ENCODE assay signal across 8 mouse cellular contexts in the genomic region with DNA sequence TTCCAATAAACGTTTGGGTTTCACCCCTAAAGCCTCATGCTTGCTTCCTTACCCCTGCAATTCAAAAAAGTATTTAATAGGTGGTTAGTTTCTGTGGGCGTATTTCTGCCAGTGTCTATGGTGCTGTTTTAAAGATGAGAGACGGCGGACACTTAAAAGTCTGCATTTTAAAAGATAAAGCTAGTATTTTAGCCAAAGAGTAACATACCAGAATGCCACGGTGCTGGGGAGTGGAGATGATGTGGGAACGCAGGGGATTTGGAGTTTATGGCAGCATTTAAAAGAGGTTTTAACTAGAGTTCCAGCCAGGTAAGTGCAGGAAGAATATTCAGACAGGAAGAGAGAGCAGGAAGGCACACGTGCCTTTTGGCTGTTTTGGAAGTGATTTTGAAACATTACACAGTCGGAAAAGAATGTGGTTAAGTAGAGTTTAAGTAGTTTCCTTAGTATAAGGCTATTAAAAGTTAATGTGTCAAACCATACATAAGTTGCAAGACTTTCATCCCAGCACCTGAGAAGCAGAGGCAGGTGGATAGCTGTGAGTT. TPM values are rescaled to one million over a fixed set of nuclear protein-coding genes. Genes with fewer than 3 reads are reported as not detected.
DNase-seq lines count a peak whose midpoint lies in the region; ATAC-seq and TF ChIP-seq lines count a peak whose summit lies in the region.

No protein-coding gene starts in this region.

- H3K4me1 ChIP-seq in liver, adult 2 months (ENCODE audit: control insufficient read depth, insufficient read depth, low read length), result peaks cover 9% of the 10 kb centered on the region; the same call in 1 of the 2 replicates
- H3K4me1 ChIP-seq in embryonic facial prominence, embryonic 11.5 days (ENCODE audit: control insufficient read depth, insufficient read depth, low read length), result no peaks in the 10 kb centered on the region
- H3K4me1 ChIP-seq in intestine, embryonic 15.5 days (replicated peaks), result peaks cover 11% of the 10 kb centered on the region; the same call in 1 of the 2 replicates
- H3K4me1 ChIP-seq in neural tube, embryonic 13.5 days (replicated peaks), result peaks cover 33% of the 10 kb centered on the region

- peak; percentile 55 for DNase-seq in liver, adult 2 months (ENCODE audit: extremely low read depth, low read depth, low spot score)
- no peak for DNase-seq in liver
- no peak for DNase-seq in embryonic facial prominence, embryonic 11.5 days (ENCODE audit: low spot score)
- DNase-seq in adrenal gland, adult 8-10 months, result no peak
- no peak for DNase-seq in retina, postnatal 1 day
- DNase-seq in kidney, postnatal 36 days, result no peak

- H3K4me3 ChIP-seq in liver, adult 2 months (ENCODE audit: insufficient read depth, low read depth, low read length), result peak overlapping the region; percentile 59
- H3K4me3 ChIP-seq in embryonic facial prominence, embryonic 11.5 days (ENCODE audit: low read depth, low read length), result peak overlapping the region; percentile 86
- peak overlapping the region; percentile 81 for H3K4me3 ChIP-seq in intestine, embryonic 15.5 days (replicated peaks)
- peak overlapping the region; percentile 91 for H3K4me3 ChIP-seq in neural tube, embryonic 13.5 days

- ATAC-seq in embryonic facial prominence, embryonic 11.5 days (replicated peaks; ENCODE audit: insufficient number of reproducible peaks, low FRiP score, low TSS enrichment, low read depth), result no peak
- no peak for ATAC-seq in intestine, embryonic 15.5 days
- ATAC-seq in neural tube, embryonic 13.5 days (ENCODE audit: low read depth), result no peak

- WGBS in liver, adult 2 months, result 4% methylated on average over 8 of the region's 8 CpGs
- WGBS in embryonic facial prominence, embryonic 11.5 days, result 13% methylated on average over 8 of the region's 8 CpGs
- 6% methylated on average over 8 of the region's 8 CpGs for WGBS in intestine, embryonic 15.5 days
- WGBS in neural tube, embryonic 13.5 days, result 13% methylated on average over 8 of the region's 8 CpGs

- no peaks in the 10 kb centered on the region for H3K9me3 ChIP-seq in embryonic facial prominence, embryonic 11.5 days (replicated peaks; ENCODE audit: control insufficient read depth, low read length)
- no peaks in the 10 kb centered on the region for H3K9me3 ChIP-seq in intestine, embryonic 15.5 days
- no peaks in the 10 kb centered on the region for H3K9me3 ChIP-seq in neural tube, embryonic 13.5 days

- no peak for TF ChIP-seq POLR2A in liver, adult 2 months (IDR thresholded peaks at IDR 0.05; ENCODE audit: extremely low read depth, insufficient read depth, low read length)

- no peaks in the 10 kb centered on the region for H3K27me3 ChIP-seq in liver, adult 2 months (ENCODE audit: control insufficient read depth, insufficient read depth, low read length)
- no peaks in the 10 kb centered on the region for H3K27me3 ChIP-seq in embryonic facial prominence, embryonic 11.5 days (ENCODE audit: control insufficient read depth, insufficient read depth, low read length)
- no peaks in the 10 kb centered on the region for H3K27me3 ChIP-seq in intestine, embryonic 15.5 days (replicated peaks)
- H3K27me3 ChIP-seq in neural tube, embryonic 13.5 days, result no peaks in the 10 kb centered on the region

- peaks cover 25% of the 10 kb centered on the region for H3K36me3 ChIP-seq in liver, adult 2 months (ENCODE audit: control insufficient read depth, insufficient read depth, low read length)
- peaks cover 3% of the 10 kb centered on the region for H3K36me3 ChIP-seq in embryonic facial prominence, embryonic 11.5 days (replicated peaks; ENCODE audit: control insufficient read depth, insufficient read depth, low read depth, low read length)
- peaks cover 11% of the 10 kb centered on the region for H3K36me3 ChIP-seq in intestine, embryonic 15.5 days
- peaks cover 27% of the 10 kb centered on the region for H3K36me3 ChIP-seq in neural tube, embryonic 13.5 days

- H3K4me2 ChIP-seq in embryonic facial prominence, embryonic 11.5 days (ENCODE audit: low read depth, low read length), result peak overlapping the region; percentile 49
- H3K4me2 ChIP-seq in intestine, embryonic 15.5 days (replicated peaks), result peak overlapping the region; percentile 65
- H3K4me2 ChIP-seq in neural tube, embryonic 13.5 days, result peak overlapping the region; percentile 76

- TF ChIP-seq CTCF in liver, adult 2 months (IDR thresholded peaks at IDR 0.05; ENCODE audit: low read depth, low read length), result no peak

- peaks cover 4% of the 10 kb centered on the region; the same call in 1 of the 2 replicates for H3K79me2 ChIP-seq in liver, adult 2 months (ENCODE audit: control insufficient read depth, insufficient read depth, low read length)

- peak overlapping the region; percentile 83 for H3K9ac ChIP-seq in liver, adult 2 months (ENCODE audit: low read depth, low read length)
- H3K9ac ChIP-seq in embryonic facial prominence, embryonic 11.5 days (replicated peaks; ENCODE audit: low read length), result peak overlapping the region; percentile 78
- H3K9ac ChIP-seq in intestine, embryonic 15.5 days, result peak overlapping the region; percentile 71
- H3K9ac ChIP-seq in neural tube, embryonic 13.5 days, result peak overlapping the region; percentile 82

- H3K27ac ChIP-seq in liver, adult 2 months (replicated peaks; ENCODE audit: insufficient read depth, low read depth, low read length), result peak overlapping the region; percentile 45
- peak overlapping the region; percentile 56; the same call in 1 of the 2 replicates for H3K27ac ChIP-seq in embryonic facial prominence, embryonic 11.5 days (replicated peaks; ENCODE audit: low read depth, low read length)
- H3K27ac ChIP-seq in intestine, embryonic 15.5 days, result peak overlapping the region; percentile 92
- peak overlapping the region; percentile 81; the same call in 1 of the 2 replicates for H3K27ac ChIP-seq in neural tube, embryonic 13.5 days (replicated peaks)

RNA-seq across cellular contexts. Expression of gene Rps12, which starts 1.1 kb away (rescaled TPM):
- 861 and 1,157 TPM in 2 replicates for total RNA-seq in liver, adult 2 months (2014; rRNA removed)
- polyA plus RNA-seq in liver, adult 2 months (2012; rRNA removed), result 473 and 533 TPM in 2 replicates
- 126 and 139 TPM in 2 replicates for polyA plus RNA-seq in embryonic facial prominence, embryonic 11.5 days (2014; fragmentation: Nextera tagmentation; extraction: Ambion mirVana)
- polyA plus RNA-seq in intestine, embryonic 15.5 days (2015; fragmentation: Nextera tagmentation; extraction: Ambion mirVana), result 195 and 208 TPM in 2 replicates
- polyA plus RNA-seq in neural tube, embryonic 13.5 days (2015; fragmentation: Nextera tagmentation; extraction: Ambion mirVana), result 111 and 141 TPM in 2 replicates
- 100 to 1,000 TPM; 283 to 619 (median 405) TPM for total RNA-seq in adrenal gland, adult 8-10 months (2022)

RNA-seq across cellular contexts. Expression of gene Slc18b1, which starts 8.7 kb away (rescaled TPM):
- 2.2 and 11.4 TPM in 2 replicates for total RNA-seq in liver, adult 2 months (2014; rRNA removed)
- 2.9 and 3.0 TPM in 2 replicates for polyA plus RNA-seq in liver, adult 2 months (2012; rRNA removed)
- polyA plus RNA-seq in embryonic facial prominence, embryonic 11.5 days (2014; fragmentation: Nextera tagmentation; extraction: Ambion mirVana), result 21.5 and 22.5 TPM in 2 replicates
- polyA plus RNA-seq in intestine, embryonic 15.5 days (2015; fragmentation: Nextera tagmentation; extraction: Ambion mirVana), result 15.8 and 17.0 TPM in 2 replicates
- 19.4 and 21.2 TPM in 2 replicates for polyA plus RNA-seq in neural tube, embryonic 13.5 days (2015; fragmentation: Nextera tagmentation; extraction: Ambion mirVana)
- total RNA-seq in adrenal gland, adult 8-10 months (2022), result 10 to 100 TPM; 31.3 to 54.2 (median 44.7) TPM
